Mouse (Mus musculus): Measurements from ENCODE around the gene Cbr3. TPM values are rescaled to one million over a fixed set of nuclear protein-coding genes. Genes with fewer than 3 reads are reported as not detected.
"Not testable (repeated sequence)": the region's sequence is repeated elsewhere in the genome, so short reads cannot be mapped to it uniquely, and the experiment has no call there.

The Cbr3 gene
- total RNA-seq (2021): 1 to 10 TPM; 1.3 to 1.8 TPM
- long read RNA-seq, experiment 1, partial matches to known transcripts: 0 of 2 reads
- long read RNA-seq, experiment 1, other reads (novel, unspliced or antisense): 0 of 2 reads
- long read RNA-seq, experiment 2, partial matches to known transcripts: 0 of 2 reads
- long read RNA-seq, experiment 2, other reads (novel, unspliced or antisense): 1 of 2 reads

DNA sequence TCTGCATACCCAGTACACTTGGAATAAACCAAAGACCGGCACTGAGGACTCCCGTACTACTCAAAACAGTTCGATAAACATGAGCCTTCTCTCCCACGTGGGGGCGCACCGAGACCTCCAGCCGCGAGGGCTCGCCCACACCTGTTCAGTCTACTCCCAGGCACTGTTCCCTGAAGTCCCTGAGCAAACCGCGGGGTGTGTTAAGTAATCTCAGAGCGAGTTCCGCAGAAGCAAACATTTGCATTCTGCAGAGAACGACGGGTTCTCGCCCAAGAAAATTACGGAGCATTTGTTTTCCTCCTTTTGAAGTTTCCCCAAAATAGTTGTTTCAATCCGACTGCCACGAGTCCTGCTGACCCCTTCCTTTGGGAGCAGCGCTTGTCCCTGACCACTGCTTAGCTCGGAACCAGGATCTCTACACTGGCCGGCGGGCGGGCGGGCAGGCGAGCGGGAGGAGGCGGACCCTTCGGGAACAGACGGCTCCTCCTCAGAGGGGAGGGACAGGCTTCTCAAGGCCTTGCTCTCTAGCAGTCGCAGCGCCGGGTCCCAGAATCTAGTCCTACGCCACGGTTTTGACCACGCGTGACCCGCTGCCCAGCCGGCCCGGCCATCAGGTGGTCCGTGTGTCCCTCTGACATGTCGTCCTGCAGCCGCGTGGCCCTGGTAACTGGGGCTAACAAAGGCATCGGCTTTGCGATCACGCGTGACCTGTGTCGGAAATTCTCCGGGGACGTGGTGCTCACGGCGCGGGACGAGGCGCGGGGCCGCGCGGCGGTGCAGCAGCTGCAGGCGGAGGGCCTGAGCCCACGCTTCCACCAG, at the start of gene Cbr3:
Gene Cbr3, plus strand, starts transcription at position 527 of the 819 bp plus-strand sequence.
- DNase-seq: peak; percentile 65 to 69

DNA sequence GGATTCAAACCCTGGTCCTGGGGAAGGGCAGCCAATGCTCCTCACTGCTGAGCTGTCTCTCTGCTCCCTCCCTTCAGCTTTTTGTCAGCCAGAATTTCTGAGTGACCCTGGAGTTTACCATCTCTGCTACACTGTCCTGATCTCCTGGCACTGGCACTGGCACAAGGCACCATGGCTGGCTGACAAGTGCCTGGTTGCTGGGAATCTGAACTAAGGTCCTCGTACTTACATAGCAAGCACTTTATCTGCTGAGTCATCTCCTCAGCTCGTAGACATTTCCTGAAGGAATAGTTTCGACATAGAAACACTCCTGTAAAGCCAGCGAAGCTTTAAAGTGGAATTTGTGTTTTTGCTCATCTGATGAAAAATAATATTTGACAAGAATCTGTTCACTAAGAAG, 39.0 kb upstream of the Cbr3 start:
- DNase-seq: no peak
- intact Hi-C loops (cut with DNase I): no loop called here

More for the DNA sequence above, at the start of gene Cbr3:
- intact Hi-C loops (cut with DNase I): loop anchor here (10.0 kb wide), 1 partner anchor 82 kb away; no protein-coding TSS in a partner anchor

DNA sequence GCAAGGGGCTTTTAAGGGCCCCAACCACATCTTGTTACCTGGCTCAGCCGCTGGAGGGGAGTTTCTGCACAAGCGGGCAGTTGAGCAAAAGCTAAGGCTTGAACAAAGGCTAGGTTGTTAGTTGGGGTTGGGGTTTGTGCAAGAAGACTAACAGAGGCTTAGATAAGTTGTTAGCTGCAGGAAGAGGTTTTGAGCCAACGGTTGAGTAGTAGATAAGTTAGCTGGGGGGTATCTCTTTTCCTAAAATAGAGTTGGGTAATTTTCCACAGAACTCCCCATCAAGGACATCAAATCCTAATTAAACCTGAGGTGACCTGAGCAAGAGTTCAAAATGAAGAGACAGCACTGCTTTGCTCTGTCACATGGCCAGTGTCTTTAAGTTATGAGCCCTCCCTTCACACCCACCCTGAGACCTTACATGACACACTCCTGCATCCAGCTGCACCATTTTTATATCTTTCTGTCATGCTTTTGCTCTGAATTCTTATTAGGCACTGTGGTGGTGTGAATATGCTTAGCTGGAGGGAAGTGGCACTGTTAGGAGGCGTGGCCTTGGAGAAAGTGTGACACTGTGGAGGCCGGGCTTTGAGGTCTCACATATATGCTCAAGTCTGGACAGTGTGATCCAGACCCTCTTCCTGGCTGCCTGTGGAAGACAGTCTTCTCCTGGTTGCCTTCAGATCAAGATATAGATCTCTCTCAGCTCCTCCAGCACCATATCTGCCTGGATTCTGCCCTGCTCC, 34.4 kb upstream of the Cbr3 start:
- no peak for DNase-seq
- intact Hi-C loops (cut with DNase I): no loop called here

DNA sequence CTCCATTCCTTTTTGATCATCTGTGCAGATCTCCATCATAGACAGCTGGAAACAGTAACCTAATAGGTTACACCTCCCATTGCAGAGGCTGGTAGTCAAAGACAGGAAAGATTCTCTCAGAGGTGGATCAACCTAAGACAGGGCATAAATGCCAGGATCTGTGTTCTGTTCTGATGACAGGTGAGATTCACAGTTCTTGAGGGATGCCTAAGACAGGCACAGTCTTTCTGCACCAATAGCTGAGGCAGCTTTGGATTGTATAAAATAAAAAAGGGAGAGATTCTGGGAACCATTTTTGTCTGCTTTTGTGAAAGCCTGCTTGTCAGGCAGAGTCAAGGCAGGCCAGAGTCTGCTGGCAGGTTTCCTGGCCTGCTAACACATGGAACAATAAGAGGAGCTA, 15.0 kb upstream of the Cbr3 start:
- DNase-seq: no peak
- intact Hi-C loops (cut with DNase I): no loop called here

DNA sequence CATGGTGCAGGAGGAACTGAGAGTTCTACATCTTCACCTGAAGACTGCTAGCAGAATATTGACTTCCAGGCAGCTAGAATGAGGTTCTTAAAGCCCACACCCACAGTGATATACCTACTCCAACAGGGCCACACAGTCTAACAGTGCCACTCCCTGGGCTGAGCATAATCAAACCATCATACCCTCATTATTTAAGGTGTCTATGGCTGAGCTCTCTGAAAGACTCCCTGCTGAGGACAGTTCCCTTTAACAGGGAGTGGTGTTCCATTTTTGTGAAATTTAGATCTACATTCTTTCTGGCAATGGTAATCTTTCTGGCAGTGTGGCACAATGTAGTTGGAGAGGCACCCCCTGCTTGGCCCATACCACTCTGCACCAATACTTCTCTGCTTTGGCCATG, 13.5 kb upstream of the Cbr3 start:
- intact Hi-C loops (cut with DNase I): no loop called here
- DNase-seq: no peak

DNA sequence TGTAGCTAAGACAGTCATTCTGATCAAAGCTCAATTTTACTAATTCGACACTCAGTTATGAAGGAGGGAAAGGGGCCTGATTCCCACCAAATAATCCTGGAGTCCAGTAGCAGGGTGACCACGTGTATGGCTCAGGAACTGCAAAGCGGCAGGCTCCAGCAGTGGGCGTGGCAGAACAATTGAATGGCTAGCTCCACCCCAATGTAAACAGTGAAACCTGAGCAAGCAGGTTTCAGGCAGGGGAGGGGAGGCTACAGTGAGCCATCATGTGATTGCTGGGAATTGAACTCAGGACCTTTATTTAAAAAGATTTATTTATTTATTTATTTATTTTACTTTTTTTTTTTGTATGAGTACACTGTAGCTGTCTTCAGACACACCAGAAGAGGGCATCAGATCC, 12.5 kb upstream of the Cbr3 start:
- intact Hi-C loops (cut with DNase I); DNase-seq: not testable (repeated sequence)

DNA sequence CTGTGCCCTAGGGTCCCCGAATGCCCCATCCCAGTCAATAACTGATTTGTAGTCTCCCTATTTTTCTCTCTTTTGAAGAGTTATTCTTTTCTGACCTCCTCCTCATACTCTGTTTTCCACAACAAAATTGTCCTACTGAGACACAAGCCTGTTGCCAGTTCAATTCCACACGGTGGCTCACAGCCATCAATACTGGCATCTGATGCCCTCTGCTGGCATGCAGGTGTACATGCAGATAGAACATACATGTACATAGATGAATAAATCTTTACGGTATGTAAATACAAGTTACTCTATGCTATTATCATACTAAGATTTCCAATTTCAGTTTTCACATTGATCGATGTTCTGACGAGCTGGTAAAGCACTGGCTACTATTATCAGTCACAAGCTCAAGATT, 12.0 kb upstream of the Cbr3 start:
- DNase-seq: no peak
- intact Hi-C loops (cut with DNase I): no loop called here

DNA sequence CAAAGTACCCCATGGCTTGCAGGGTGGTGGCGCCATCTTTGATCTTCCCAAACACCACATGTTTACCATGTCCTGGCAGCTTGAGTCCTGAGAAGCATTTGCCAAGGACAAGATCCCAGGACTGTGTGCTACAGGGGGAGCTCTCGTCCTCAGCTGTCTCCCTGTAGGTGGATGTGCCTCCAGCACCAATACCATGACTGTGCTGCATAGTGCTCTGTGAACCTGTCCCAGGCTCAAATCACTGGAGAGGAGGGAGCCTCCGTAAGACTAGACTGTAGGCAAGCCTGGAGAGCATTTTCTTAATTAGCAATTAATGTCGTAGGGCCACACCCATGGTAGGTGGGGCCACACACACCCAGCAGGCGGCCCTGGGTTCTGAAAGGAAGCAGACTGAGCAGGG, 6.6 kb upstream of the Cbr3 start:
- no peak for DNase-seq
- intact Hi-C loops (cut with DNase I): no loop called here

DNA sequence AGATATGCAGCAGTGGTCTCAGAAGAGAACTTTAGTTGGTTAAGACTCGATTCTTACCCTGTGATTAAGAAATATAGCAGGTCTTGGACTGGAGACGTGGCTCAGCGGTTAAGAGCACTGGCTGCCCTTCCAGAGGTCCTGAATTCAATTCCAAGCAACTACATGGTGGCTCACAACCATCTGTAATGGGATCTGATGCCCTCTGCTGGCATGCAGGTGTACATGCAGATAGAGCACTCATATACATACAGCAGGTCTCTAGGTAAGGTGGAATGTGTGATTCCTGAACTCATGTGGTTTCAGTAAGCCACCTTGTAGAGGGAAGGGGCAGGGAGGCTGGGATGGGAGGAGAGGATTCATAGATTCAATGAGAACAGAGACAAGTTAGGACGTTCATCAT, 4.8 kb upstream of the Cbr3 start:
- intact Hi-C loops (cut with DNase I): no loop called here
- DNase-seq: no peak

DNA sequence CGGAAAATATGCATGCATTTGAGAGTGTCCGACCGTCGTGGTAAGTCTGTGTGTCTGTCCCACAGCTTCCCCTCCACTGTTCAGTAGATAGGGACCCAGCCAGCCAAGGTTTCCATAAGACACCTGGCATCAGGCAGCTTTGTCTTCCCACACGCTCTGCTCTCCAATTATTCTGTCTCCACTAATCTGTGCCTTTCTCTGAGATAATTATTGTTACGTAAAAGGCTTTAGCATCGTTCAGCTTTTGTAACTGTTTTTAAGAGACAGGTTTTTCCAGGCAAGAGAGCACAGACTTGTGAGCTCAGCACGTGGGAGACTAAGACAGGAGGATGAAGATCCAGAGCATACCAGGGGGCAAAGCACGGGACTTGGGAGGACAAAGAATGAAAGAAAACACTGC, 3.9 kb upstream of the Cbr3 start:
- intact Hi-C loops (cut with DNase I): no loop called here
- DNase-seq: no peak

DNA sequence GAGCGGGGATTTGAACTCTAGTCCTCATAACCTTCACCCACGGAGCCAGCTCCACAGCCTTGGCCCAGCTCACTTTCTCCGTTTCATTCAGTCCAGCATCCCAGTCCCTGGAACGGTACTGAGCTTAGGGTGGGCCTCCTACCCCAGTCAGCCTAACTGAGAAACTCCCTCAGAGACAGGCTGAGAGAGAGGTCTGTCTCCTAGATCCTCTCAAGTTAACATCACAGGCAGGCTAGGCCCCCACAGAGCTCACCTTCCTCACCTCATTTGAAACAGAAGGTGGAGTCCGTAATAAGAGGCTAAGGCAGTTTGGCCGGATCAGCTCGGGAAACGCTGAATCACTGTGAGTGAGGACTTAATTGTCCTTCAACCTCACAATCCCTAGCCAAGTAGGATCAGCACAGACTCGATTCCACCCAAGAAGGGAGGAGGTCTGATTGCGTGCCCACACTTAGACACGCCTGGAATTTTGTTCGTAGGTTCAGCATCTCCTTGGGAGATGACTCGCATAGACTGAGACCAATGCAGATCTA, 793 bp upstream of the Cbr3 start:
- DNase-seq: no peak
- intact Hi-C loops (cut with DNase I): loop anchor here (10.0 kb wide), 1 partner anchor 83 kb away; no protein-coding TSS in a partner anchor

DNA sequence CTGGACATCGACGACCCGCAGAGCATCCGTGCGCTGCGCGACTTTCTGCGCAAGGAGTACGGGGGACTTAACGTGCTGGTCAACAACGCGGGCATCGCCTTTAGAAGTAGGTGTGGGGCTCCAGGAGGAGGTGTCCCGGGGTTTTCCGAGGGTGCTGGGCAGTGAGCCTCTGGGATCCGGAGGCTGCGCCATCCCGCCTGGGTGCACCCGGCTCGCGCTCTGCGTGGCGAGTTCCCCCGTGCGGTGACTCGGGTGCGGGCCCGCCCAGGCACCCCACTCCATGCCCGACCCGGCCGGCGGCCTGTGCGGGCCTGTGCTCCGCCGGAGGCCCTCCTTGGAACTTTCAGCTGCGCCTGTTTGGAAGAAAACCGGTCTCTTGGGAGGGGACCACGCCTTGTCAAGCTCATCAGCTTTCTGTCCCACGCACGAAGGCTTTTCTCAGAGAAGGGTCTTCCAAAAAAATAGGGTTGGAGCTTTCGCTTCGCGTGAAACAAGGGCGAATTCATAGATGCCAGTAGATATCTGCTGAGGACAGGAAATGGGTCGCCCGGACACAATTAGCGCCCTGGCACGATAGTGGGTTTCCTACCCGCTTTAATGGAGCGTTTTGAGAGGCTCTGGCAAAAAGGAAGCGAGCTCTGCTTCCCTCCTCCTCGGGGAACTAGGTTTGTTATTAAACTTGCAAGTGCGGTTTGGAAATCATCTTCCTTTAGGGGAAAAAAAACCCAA, 657 bp downstream of the Cbr3 start:
- intact Hi-C loops (cut with DNase I): loop anchor here (10.0 kb wide), 1 partner anchor 81 kb away; no protein-coding TSS in a partner anchor
- DNase-seq: peak; percentile 23 to 42

DNA sequence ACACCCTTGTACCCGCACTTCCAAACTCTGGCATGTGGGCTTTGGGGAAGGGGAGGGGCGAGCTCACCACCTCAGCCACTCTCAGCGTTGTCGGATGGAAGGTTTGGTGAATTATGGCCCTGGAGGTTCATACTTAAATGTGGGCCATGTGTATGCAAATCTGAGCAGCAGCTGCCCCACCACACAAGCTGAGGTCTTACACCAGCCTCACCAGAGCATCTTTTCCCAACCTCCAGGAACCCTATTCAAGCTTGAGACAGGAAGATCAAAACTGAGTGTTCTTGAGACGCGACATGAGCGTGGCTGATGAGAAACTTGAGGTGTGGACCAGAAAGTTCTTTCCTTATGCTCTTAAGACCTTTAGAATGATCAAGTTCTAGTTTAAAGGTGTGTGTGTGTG, 1.4 kb downstream of the Cbr3 start:
- intact Hi-C loops (cut with DNase I): loop anchor here (10.0 kb wide), 1 partner anchor 80 kb away; no protein-coding TSS in a partner anchor
- no peak for DNase-seq

DNA sequence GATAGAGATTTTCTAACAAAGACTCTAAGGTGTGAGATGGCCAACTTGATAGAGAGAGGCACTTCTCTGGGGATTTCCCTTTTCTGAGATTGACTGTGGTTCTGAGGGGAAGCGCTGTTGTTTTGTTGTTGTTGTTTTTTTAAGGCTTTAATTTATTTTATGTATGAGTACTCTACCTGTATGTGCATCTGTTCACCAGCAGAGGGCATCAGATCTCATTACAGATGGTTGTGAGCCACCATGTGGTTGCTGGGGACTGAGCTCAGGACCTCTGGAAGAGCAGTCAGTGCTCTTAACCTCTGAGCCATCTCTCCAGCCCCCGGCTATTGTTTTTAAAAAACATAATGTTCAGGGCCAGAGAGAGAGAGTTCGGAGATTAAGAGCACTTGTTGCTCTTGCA, 2.8 kb downstream of the Cbr3 start:
- intact Hi-C loops (cut with DNase I): loop anchor here (10.0 kb wide), 1 partner anchor 79 kb away; no protein-coding TSS in a partner anchor
- not testable (repeated sequence) for DNase-seq

DNA sequence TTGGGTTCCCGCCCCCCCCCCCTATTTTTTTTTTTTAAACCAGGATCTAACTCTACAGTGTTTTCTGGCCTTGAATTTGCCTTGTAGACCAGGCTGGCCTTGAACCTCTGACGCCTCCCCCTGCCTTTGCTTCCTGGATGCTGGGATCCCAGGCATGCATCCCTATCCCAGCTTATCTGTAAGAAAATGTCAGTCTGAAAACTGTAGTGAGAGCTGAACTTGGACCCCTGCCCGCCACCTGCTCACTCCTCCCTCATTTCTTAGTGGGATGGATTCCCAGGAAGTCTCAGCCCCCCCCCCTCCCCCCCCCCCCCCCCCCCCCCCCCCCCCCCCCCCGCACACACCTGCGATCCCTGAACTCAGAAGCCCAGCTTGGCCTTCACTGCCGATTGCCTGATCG, 3.4 kb downstream of the Cbr3 start:
- no peak for DNase-seq
- intact Hi-C loops (cut with DNase I): loop anchor here (10.0 kb wide), 1 partner anchor 78 kb away; no protein-coding TSS in a partner anchor

DNA sequence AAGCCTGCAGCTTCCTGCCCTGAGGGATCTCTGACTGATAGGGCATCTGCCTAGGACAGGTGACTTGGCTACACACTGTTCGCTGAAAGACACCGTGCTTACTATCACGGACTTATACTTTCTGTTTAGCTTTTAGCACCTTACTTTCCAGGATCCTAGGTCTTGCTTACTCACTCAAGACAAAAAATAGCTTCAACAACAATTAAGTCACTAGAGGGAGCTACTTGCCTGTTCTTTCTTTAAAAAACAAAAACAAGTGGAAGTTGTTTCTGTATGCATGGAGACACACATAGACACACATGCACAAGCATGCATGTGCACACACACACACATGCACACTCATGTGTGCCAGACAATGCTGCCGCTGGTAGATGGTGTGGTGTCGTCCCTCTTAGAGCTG, 3.9 kb downstream of the Cbr3 start:
- no peak for DNase-seq
- intact Hi-C loops (cut with DNase I): loop anchor here (10.0 kb wide), 1 partner anchor 78 kb away; no protein-coding TSS in a partner anchor

DNA sequence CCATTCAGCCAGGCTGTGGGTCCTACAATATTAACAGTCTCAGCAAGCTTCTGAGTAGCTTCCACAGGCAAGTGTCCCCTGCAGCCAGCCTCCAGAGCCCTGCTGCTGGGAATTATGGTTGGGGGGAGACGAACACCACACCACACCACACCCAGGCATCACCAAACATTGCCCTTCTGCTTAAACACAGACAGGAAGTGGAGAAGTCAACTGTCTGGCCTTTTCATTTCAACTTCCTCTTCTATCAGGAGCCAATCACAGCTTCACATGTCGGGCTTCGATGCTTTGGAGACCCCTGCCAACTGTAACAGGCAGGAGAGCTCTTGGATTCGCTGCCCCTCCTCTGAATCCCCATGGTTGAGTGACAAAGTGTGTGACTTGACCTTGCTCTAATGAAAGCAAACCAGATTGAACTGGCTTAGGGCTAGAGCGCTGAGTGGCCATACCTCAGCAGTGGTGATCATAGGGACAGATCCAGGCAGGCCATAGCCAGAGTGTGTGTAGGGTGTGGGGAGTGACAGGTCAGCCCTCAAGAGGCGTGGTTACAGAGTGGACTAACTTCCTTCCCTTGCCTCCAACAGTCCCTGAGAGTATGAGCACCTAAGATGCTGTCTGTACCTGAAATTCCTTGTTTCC, 8.3 kb downstream of the Cbr3 start:
- intact Hi-C loops (cut with DNase I): no loop called here
- DNase-seq: no peak

DNA sequence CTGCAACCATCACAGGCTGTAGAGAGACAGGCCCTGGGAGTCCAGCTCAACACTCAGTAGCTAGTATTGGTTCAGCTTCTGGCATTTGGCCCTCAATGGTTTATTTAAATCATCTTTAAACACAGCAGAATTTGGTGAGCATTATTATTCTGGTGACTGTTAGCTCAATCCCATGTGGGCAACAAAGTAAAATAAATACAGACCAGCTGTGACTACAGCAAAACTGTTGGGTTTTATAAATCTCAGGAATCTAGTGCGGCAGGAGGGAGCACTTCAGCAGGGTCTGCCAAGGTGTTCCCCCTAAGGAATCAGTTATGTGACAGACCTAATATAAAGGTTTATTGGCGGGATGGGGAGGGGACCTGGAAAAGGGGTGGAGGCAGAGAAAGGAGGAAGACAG, 9.7 kb downstream of the Cbr3 start:
- DNase-seq: no peak
- intact Hi-C loops (cut with DNase I): no loop called here

DNA sequence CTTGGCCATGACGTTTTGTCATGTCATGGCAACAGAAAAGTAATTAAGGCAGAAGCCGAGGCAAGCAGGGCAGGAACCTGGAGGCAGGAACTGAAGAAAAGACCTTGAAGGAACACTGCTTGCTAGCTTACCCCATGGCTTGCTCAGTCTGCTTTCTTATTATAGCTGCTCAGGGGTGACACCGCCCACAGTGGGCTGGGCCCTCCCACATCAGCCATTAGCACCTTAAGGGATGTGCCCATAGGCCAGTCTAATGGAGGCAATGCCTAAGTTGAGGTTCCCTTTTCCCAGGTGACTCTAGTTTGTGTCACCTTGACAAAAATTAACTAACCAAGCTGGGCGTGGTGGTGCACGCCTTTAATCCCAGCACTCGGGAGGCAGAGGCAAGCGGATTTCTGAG, 24.1 kb downstream of the Cbr3 start:
- no peak for DNase-seq
- intact Hi-C loops (cut with DNase I): no loop called here

DNA sequence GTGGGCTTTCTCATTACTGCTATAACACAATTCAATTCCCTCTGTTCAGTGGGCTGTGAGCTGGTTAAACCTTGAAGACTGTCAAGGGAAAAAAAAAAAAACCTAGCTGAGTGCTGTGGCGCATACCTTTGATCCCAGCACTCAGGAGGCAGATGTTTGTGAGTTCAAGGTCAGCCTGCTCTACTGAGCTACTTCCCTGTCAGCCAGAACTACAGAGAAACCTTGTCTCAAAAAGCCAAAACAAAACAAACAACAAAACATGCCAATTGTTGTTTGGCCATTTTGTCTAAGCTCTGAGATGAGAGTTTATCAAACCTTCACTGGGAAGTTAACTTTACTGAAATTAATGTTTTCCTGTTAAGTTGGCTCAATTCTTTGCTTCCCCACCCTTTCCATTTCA, 26.2 kb downstream of the Cbr3 start:
- intact Hi-C loops (cut with DNase I): no loop called here
- DNase-seq: no peak
